In genomic region chr12:72694438-72694837, GRCm38 (mm10) we compare ENCODE assay signal across 11 mouse cellular contexts. TPM values are rescaled to one million over a fixed set of nuclear protein-coding genes. Genes with fewer than 3 reads are reported as not detected.
DNase-seq lines count a peak whose midpoint lies in the region; ATAC-seq and TF ChIP-seq lines count a peak whose summit lies in the region.
"Had no signal": no experiment of that assay in that cellular context is flagged by ENCODE, and none has a peak within 500 bp of the region (broad histone marks: within the 10 kb centered on the region; RNA-seq: fewer than 3 reads in every experiment).

No protein-coding gene starts in this region.

- no peak for TF ChIP-seq CTCF in lung, embryonic 14.5 days (IDR thresholded peaks at IDR 0.05; ENCODE audit: low read depth)

- H3K4me3 ChIP-seq in lung, embryonic 14.5 days (ENCODE audit: low read depth, low read length) = no peak overlapping the region
- no peak overlapping the region for H3K4me3 ChIP-seq in embryonic facial prominence, embryonic 15.5 days (replicated peaks)
- H3K4me3 ChIP-seq: hindbrain, embryonic 12.5 days; limb, embryonic 12.5 days had no signal

- no peak overlapping the region for H3K9ac ChIP-seq in lung, embryonic 14.5 days
- no peak overlapping the region for H3K9ac ChIP-seq in embryonic facial prominence, embryonic 15.5 days
- H3K9ac ChIP-seq: hindbrain, embryonic 12.5 days; limb, embryonic 12.5 days had no signal

- 0 out of 2 replicates have a peak overlapping the region, but pooled peaks have one; percentile 23 for H3K4me2 ChIP-seq in lung, embryonic 14.5 days
- peak overlapping the region; percentile 12; the same call in 1 of the 2 replicates for H3K4me2 ChIP-seq in embryonic facial prominence, embryonic 15.5 days (replicated peaks)
- H3K4me2 ChIP-seq: hindbrain, embryonic 12.5 days; limb, embryonic 12.5 days had no signal

- H3K27me3 ChIP-seq in lung, embryonic 14.5 days (ENCODE audit: insufficient read depth, low read length) = no peaks in the 10 kb centered on the region
- H3K27me3 ChIP-seq in embryonic facial prominence, embryonic 15.5 days = no peaks in the 10 kb centered on the region
- H3K27me3 ChIP-seq: hindbrain, embryonic 12.5 days; limb, embryonic 12.5 days had no signal

- no peak overlapping the region for H3K27ac ChIP-seq in lung, embryonic 14.5 days (ENCODE audit: low read depth)
- no peak overlapping the region for H3K27ac ChIP-seq in embryonic facial prominence, embryonic 15.5 days (replicated peaks)
- H3K27ac ChIP-seq: hindbrain, embryonic 12.5 days; limb, embryonic 12.5 days had no signal

- no peaks in the 10 kb centered on the region for H3K4me1 ChIP-seq in lung, embryonic 14.5 days (ENCODE audit: insufficient read depth)
- H3K4me1 ChIP-seq in embryonic facial prominence, embryonic 15.5 days = no peaks in the 10 kb centered on the region
- H3K4me1 ChIP-seq: hindbrain, embryonic 12.5 days; limb, embryonic 12.5 days had no signal

- peak; percentile 20 to 30 for DNase-seq in cerebellum, postnatal 14 days
- DNase-seq in cerebellum, adult 9-11 months = no peak
- peak; percentile 10 for DNase-seq in lung, embryonic 14.5 days
- no peak for DNase-seq in lung, postnatal 36 days
- DNase-seq in kidney, postnatal 14 days = peak; percentile 14
- DNase-seq in embryo, embryonic 10.5 days (ENCODE audit: low spot score) = no peak
- DNase-seq in cerebellum, postnatal 36 days = no peak

- 42% methylated on average over 12 of the region's 12 CpGs for WGBS in lung, embryonic 14.5 days
- 62% methylated on average over 12 of the region's 12 CpGs for WGBS in embryonic facial prominence, embryonic 15.5 days

- no peaks in the 10 kb centered on the region for H3K36me3 ChIP-seq in lung, embryonic 14.5 days (ENCODE audit: insufficient read depth)
- H3K36me3 ChIP-seq in embryonic facial prominence, embryonic 15.5 days = no peaks in the 10 kb centered on the region
- H3K36me3 ChIP-seq: hindbrain, embryonic 12.5 days; limb, embryonic 12.5 days had no signal

- H3K9me3 ChIP-seq in lung, embryonic 14.5 days (ENCODE audit: low read depth, low read length) = no peaks in the 10 kb centered on the region
- no peaks in the 10 kb centered on the region for H3K9me3 ChIP-seq in embryonic facial prominence, embryonic 15.5 days (replicated peaks)
- H3K9me3 ChIP-seq: hindbrain, embryonic 12.5 days; limb, embryonic 12.5 days had no signal

- ATAC-seq in lung, embryonic 14.5 days (ENCODE audit: insufficient read depth) = 0 out of 2 replicates have a peak, but pooled peaks have one; percentile 38
- ATAC-seq in embryonic facial prominence, embryonic 15.5 days (ENCODE audit: insufficient number of reproducible peaks, low FRiP score, low TSS enrichment, low read depth) = no peak; the same call in 1 of the 2 replicates

RNA-seq across cellular contexts. Expression of gene Dhrs7, which starts 29.7 kb away (rescaled TPM):
- 20.9 and 29.9 TPM in 2 replicates for polyA plus RNA-seq in lung, embryonic 14.5 days (2014; fragmentation: Nextera tagmentation; extraction: Ambion mirVana)
- polyA plus RNA-seq in embryonic facial prominence, embryonic 15.5 days (2015; fragmentation: Nextera tagmentation; extraction: Ambion mirVana) = 47.2 and 50.4 TPM in 2 replicates

RNA-seq across cellular contexts. Expression of gene Gm4756, which starts 45.0 kb away (rescaled TPM):
- not detected in 2 replicates for polyA plus RNA-seq in lung, embryonic 14.5 days (2014; fragmentation: Nextera tagmentation; extraction: Ambion mirVana)
- polyA plus RNA-seq in embryonic facial prominence, embryonic 15.5 days (2015; fragmentation: Nextera tagmentation; extraction: Ambion mirVana) = not detected in 2 replicates
- polyA plus RNA-seq: CD4-positive, CD25-positive, alpha-beta regulatory T cell, adult 4 months; hindbrain, embryonic 12.5 days; limb, embryonic 12.5 days had no signal

Comparison
In these comparisons a context has a peak if more than half of its experiments do, and no peak if none do; other contexts are left out.
1. DNase-seq: peak in cerebellum, postnatal 14 days (2 of 2), lung, embryonic 14.5 days (single experiment) and kidney, postnatal 14 days (single experiment); none in cerebellum, adult 9-11 months (single experiment), lung, postnatal 36 days (single experiment), embryo, embryonic 10.5 days (single experiment) and cerebellum, postnatal 36 days (0 of 2).